Mouse (Mus musculus) bone marrow, adult 2 months (tissue): ENCODE measurements around the gene Slc5a5. TPM values are rescaled to one million over a fixed set of nuclear protein-coding genes. Genes with fewer than 3 reads are reported as not detected.

Source experiments
- H3K27ac ChIP-seq: fragments of 200-500 bp; 2 replicates; pipeline ENCODE4 v1.5.1; 2012; ENCODE audit warnings: low read depth, mild to moderate bottlenecking, control low read depth, inconsistent platforms, low read length; ENCODE audit not compliant: control insufficient read depth, poor library complexity, insufficient read depth
- H3K4me1 ChIP-seq: fragments of 200-500 bp; 2 replicates; pipeline ENCODE4 v1.6.1; 2011; ENCODE audit warnings: low read length; ENCODE audit not compliant: control insufficient read depth, insufficient read depth
- H3K4me3 ChIP-seq: fragments of 200-500 bp; replicated peaks from 2 replicates; pipeline ENCODE3; 2011; ENCODE audit warnings: mild to moderate bottlenecking, low read depth, low read length, control low read depth; ENCODE audit not compliant: control insufficient read depth
- CTCF ChIP-seq: fragments of 200-500 bp; IDR thresholded peaks from 2 replicates; pipeline ENCODE4 v1.5.1; 2011; ENCODE audit warnings: low read length, control low read depth; ENCODE audit not compliant: control insufficient read depth, insufficient read depth
- POLR2A ChIP-seq: fragments of 200-500 bp; IDR thresholded peaks from 2 replicates; pipeline ENCODE4 v1.6.1; 2011; ENCODE audit warnings: low read depth, mild to moderate bottlenecking, control low read depth, low read length, borderline replicate concordance; ENCODE audit not compliant: control insufficient read depth
- WGBS: fragments of 180-500 bp; shearing (Covaris S2); methylation state at CpG from one replicate; pipeline ENCODE4 v1.1.7; 2018; 5-methylcytosine and 5-hydroxymethylcytosine counted together
- polyA plus RNA-seq: library from polyadenylated mRNA; stranded (reverse); fragments of >200 nt; gene quantifications from 2 replicates; pipeline ENCODE4 v1.2.4, GENCODE M21; 2011; ENCODE audit warnings: low replicate concordance; ENCODE audit not compliant: missing spikeins, insufficient read depth, insufficient read length

The Slc5a5 gene
- polyA plus RNA-seq, 1 experiment, result not detected

GRCm38 (mm10) chr8:70925754-70926153 is 33.2 kb upstream of the Slc5a5 start:
- Histone ChIP-seq H3K4me1 (no peaks in the 10 kb centered on the region), H3K27ac (no peak overlapping the region), H3K4me3 (no peak overlapping the region)
- WGBS, result 82% methylated on average over 4 of the region's 4 CpGs
- TF ChIP-seq CTCF, result no peak
- TF ChIP-seq POLR2A, result no peak

- 79% methylated on average over 4 of the region's 4 CpGs for WGBS
- H3K4me3 ChIP-seq, result no peak overlapping the region
- H3K4me1 ChIP-seq, result no peaks in the 10 kb centered on the region
- no peak overlapping the region for H3K27ac ChIP-seq
- no peak for TF ChIP-seq POLR2A
- TF ChIP-seq CTCF, result no peak
Measured at GRCm38 (mm10) chr8:70924151-70924550, 31.6 kb upstream of the Slc5a5 start.

DNA sequence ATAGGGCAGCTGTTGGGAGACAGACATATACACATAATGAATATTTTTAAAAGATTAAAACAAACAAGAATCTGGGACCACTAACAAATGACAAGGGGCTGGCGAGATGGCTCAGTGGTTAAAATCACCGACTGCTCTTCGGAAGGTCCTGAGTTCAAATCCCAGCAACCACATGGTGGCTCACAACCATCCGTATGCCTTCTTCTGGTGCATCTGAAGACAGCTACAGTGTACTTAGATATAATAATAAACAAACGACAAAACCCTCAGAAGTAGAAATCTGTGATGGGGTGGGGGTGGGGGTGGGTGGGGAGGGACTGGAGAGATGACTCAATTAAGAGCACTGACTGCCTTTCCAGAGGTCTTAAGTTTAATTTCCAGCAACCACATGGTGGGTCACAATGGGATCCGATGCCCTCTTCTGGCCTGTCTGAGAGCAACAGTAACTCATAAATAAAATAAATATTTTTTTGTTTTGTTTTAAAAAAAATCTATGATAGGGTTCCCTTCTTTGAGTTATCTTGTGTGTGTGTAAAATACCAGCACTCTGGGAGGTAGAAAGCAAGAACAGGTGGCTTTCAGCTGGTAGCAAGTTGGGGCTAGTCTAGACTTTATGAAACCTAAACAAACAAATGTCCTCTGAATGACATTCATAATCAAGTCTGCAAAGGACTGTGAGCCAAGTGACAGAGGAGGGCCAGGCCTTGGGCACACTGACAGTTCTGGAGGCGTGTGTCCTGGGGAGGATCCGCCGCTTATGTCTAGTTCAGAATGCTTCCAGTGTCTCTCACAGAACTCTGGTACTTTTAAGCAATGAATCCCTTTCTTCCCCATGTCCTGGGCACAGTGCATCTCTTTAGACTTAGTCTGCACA is 27.7 kb upstream of the Slc5a5 start:
- whole genome bisulfite sequencing, result 77% methylated on average over 9 of the region's 9 CpGs
- no peak for TF ChIP-seq POLR2A
- no peak for TF ChIP-seq CTCF

DNA sequence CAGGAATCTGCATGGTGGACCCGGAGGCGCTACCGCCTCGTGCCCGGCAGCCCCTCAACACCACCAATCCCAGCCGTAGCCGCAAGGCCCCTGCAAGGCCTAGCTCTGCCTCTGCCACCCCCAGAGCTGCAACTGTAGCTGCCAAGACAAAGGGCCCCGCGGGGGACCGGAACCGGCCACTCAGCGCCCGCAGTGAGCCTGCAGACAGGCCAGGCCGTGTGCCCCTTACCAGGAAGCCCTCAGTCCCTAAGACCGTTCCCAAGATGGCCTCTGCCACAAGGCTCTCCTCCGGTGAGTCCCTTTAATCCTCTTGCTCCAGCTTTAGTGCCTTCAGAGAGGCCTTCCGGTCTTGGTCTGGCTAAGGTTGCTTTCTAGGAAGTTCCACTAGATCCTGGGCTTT is 22.1 kb upstream of the Slc5a5 start:
- TF ChIP-seq CTCF (no peak), POLR2A (no peak)
- 95% methylated on average over 17 of the region's 17 CpGs for WGBS

More for the DNA sequence above, 27.7 kb upstream of the Slc5a5 start:
- H3K27ac ChIP-seq, result no peak overlapping the region
- H3K4me1 ChIP-seq, result no peaks in the 10 kb centered on the region
- H3K4me3 ChIP-seq, result no peak overlapping the region

DNA sequence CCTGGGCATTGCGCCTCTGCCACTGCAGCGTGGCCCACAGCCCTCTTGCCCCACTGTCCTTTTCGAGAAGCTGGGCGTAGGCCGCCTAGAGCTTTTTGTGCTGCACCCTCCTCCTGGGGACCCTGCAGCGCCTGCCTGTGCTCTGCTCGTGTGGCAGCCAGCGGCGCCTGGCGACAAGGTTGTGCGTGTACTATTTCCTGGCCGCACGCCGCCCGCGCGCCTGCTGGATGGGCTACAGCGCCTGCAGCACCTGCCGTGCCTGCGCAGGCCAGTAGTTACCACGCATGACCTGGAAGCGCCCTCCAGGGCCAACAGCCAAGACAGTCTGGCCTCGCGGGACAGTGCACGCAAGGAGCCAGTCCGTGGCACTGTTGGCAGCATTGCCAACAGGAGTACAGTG is 21.0 kb upstream of the Slc5a5 start:
- no peak overlapping the region for H3K27ac ChIP-seq
- 92% methylated on average over 26 of the region's 26 CpGs for WGBS
- TF ChIP-seq CTCF, result no peak
- no peak for TF ChIP-seq POLR2A
- no peaks in the 10 kb centered on the region for H3K4me1 ChIP-seq
- no peak overlapping the region for H3K4me3 ChIP-seq

More for the DNA sequence above, 22.1 kb upstream of the Slc5a5 start:
- no peaks in the 10 kb centered on the region for H3K4me1 ChIP-seq
- no peak overlapping the region for H3K27ac ChIP-seq
- H3K4me3 ChIP-seq, result no peak overlapping the region

- H3K4me3 ChIP-seq, result no peak overlapping the region
- H3K27ac ChIP-seq, result no peak overlapping the region; the same call in 1 of the 2 replicates
- TF ChIP-seq CTCF, result no peak
- TF ChIP-seq POLR2A, result no peak
- 95% methylated on average over 30 of the region's 30 CpGs for WGBS
- no peaks in the 10 kb centered on the region for H3K4me1 ChIP-seq
Measured at GRCm38 (mm10) chr8:70912955-70913354, 20.4 kb upstream of the Slc5a5 start.

DNA sequence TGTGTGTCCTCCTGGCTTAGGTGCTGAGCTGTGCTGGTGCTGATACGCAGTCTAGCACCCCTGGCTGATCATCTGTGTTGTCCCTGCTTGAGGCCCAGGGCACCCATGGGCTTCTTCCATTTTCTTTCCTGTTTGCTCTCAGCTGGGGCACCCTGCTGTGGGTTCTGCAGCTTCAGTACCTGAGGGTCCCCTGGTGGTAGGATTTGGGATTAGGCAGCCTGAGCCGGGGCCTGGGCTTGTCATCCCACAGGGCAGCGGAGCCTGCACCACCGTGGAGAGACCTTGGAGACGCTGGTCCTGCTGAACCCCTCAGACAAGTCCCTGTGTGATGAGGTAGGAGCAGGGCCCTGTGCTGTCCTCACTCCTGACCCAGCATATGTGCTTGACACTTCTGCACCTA is 19.0 kb upstream of the Slc5a5 start:
- Histone ChIP-seq H3K4me3 (no peak overlapping the region), H3K27ac (no peak overlapping the region), H3K4me1 (no peaks in the 10 kb centered on the region)
- 85% methylated on average over 5 of the region's 5 CpGs for whole genome bisulfite sequencing
- TF ChIP-seq CTCF (no peak; the same call in 1 of the 2 replicates), POLR2A (no peak)

DNA sequence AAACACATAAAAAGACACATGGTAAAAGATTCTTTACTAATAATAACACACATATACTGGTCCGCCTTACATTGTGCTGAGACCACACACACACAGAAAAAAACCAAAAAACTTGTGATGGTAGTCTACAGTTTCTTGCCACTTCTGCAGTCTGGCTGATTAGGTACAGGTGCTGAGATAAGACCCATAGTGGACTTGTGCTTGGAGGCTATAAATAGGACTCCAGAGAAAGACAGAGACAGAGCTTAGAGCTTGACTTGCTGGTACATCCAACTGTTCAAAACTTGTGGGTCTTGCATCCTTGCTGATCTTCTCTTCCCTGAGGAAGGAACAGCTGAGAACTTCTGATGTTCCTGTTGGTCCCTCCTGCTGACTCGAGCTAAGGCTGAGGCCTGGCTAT is 15.0 kb upstream of the Slc5a5 start:
- no peak overlapping the region for H3K27ac ChIP-seq
- TF ChIP-seq POLR2A (no peak), CTCF (no peak)
- peaks cover 5% of the 10 kb centered on the region; the same call in 1 of the 2 replicates for H3K4me1 ChIP-seq
- no peak overlapping the region for H3K4me3 ChIP-seq
- 70% methylated on average over 2 of the region's 2 CpGs for WGBS
